Mouse (Mus musculus): ENCODE data around the gene Gm5868.
"Not testable (repeated sequence)": the region's sequence is repeated elsewhere in the genome, so short reads cannot be mapped to it uniquely, and the experiment has no call there.

The Gm5868 gene

DNA sequence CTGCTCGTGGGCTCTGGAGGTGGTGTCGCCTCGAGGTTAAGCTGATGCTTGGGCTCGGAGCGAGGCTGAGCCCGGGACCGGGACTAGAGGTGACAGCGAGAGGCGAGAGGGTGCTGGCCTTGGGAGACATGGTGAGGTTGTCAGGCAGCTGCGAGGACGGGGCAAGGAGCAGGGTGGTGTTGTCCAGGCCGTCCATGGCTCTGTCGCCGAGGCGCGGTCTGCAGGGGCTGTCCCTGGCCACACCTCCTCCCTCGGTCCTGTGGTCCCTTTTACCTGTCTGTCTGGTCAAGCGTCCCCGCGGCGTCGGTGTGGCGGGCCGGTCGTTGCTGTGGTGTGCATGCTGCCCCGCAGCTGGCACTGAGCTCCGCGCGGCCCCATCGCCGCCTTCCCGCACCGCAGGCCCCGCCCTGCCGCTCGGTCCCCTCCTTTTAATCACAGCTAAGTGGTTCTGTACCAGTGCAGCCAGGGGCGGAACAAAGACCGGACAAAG, at the start of gene Gm5868:
Gene Gm5868, minus strand, starts transcription at position 360 of the 490 bp plus-strand sequence.
- peak; percentile 41 for DNase-seq (ENCODE audit: extremely low spot score, low spot score)

DNA sequence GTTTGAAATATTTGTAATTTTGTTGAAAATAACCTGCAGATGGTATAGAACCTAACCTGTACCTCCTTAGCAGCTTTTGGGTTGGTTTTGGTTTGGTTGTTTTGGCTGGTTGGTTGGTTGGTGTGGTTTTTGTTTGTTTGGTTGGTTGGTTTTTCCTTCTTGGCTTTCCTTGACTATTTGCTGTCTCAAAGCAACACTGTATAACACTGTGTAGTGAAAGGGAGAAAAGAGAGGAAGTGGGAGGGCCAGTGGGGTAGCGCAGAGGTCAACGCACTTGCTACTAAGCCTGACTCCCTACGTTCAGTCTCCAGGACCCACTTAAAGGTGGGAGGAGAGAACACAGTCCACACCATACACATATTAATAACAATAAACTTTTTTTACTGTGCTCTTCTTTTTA, 49.2 kb upstream of the Gm5868 start:
- no peak for DNase-seq (ENCODE audit: extremely low spot score, low spot score)

DNA sequence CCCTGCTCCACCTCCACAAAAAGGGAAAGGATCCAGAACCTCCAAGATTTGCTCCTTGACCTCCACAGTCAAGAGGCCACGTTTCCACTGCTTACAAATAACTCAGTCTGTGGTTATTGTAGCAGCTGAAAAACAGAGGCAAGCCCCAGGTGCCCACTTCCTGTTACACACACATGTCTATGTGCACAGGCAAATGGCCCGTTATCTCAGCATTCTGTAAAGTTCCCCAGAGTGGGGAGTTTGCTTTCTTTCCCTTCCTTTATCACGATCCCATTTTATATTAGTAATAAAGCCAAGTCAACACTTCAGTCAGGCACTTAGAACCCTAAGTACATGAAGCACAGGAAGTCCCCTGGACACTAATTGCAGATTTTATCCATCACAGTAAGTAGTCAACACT, 48.8 kb upstream of the Gm5868 start:
- no peak for DNase-seq (ENCODE audit: extremely low spot score, low spot score)

DNA sequence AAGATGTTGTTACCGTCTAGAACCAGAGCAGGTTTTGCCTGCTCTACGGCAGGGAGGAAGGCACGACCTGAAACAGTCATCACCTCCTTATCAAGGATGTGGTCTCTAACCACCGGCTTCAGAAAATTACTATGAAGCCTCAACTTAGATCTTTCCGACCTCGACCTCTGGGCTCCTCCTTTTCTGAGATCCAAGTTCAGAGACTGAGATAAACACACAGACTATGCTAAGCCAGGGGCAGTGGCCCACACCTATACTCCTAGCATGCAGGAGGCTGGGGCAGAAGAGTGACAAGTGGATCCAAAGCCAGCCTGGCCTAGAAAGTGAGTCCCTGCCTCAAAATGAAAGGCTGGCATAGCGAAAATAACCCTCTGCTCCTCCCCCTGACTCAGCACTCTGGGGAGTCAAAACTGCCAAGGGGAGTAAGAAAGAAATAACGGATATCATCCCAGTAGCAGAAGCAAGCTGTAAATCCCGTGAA, 47.5 kb upstream of the Gm5868 start:
- DNase-seq (ENCODE audit: extremely low spot score, low spot score), result no peak

DNA sequence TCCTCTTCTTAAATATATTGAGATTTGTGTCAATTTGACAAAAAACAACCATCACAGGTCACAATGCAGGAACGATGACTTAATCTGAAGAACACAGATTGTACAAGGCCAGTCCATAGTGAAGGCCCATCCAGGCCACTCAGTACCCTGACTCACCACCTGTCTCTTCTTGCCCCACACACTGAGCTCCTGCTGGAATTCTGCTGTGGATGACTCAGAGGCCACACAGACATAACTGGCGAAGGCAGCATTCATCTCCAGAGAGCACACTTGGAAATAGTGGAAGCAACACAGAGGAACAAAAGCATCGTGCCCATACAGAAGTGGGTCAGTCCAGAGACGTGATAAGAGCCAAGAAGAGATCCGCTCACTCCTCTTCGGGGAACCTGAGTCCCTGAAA, 42.7 kb upstream of the Gm5868 start:
- no peak for DNase-seq (ENCODE audit: extremely low spot score, low spot score)

DNA sequence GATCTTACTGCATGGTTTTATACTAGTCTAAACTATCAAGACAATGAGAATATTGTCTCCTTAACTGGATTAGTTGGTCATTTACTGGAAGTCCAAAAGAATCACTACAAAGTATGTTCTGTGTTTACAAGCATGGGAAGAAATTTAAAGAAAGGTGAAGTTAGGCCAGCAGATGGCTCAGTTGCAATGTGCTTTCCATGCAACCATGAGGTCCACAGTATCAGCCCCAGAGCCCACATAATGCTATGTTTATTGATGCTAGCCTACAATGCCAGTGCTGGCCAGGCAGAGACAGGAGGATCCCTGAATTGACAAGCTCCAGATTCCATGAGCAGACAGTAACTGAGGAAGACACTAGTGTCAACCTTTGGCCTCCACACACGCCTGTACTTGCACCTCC, 33.7 kb upstream of the Gm5868 start:
- DNase-seq (ENCODE audit: extremely low spot score, low spot score), result no peak

DNA sequence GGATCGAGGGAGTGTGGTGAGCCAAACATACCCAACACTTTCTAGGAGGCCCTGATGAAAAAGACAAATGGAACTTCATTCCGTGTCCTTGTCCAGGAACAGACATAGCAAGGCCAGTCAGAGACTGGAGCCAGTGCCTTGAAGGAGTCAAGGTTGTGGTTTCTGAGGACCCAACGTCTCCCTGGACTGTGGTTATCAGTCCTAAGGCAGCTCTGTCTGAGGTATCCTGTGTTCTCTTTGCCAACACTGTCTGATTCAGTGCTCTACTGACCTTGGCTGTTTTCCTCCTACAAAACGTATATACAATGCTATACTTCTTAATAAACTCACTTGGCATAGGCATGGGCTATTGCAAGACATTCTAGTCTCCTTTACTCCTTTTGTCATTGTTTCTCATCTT, 30.1 kb upstream of the Gm5868 start:
- no peak for DNase-seq (ENCODE audit: extremely low spot score, low spot score)

DNA sequence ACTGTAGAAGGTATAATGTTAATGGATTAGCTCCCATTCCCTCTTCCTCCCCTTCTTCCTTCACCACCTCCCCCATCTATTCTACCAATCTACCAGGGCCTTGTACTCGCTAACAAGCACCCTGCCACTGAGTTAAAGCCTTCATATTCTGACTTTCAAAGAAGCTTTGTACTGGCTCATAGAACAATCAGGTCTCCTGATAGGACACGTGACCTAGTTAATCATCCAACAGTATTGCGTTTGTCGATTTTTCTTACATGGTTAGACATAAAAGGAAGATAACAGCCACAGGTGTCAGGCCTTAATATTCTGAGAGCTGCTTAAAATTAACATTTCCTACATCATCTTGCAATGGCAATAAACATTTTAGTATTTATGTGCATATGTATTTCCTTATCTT, 15.8 kb upstream of the Gm5868 start:
- no peak for DNase-seq (ENCODE audit: extremely low spot score, low spot score)

DNA sequence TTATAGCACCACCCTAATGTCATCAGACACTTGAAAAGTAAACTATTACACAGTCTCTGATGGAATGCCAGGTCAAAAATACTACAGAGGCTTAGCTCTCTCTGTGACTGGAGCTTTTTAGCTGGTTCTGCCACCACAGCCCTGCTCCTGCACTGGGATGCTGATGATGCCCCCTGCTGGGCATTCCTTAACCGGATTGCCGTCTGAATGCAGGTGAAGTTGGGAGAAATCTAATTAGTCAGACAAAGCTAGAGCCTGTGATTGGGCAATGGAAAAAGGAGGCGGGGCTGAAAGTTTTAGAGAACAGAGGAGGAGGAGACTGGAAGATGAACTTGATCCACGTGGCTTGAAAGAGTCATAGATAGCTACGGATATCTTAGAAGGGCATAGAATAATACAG, 13.7 kb upstream of the Gm5868 start:
- peak; percentile 40 for DNase-seq (ENCODE audit: extremely low spot score, low spot score)

DNA sequence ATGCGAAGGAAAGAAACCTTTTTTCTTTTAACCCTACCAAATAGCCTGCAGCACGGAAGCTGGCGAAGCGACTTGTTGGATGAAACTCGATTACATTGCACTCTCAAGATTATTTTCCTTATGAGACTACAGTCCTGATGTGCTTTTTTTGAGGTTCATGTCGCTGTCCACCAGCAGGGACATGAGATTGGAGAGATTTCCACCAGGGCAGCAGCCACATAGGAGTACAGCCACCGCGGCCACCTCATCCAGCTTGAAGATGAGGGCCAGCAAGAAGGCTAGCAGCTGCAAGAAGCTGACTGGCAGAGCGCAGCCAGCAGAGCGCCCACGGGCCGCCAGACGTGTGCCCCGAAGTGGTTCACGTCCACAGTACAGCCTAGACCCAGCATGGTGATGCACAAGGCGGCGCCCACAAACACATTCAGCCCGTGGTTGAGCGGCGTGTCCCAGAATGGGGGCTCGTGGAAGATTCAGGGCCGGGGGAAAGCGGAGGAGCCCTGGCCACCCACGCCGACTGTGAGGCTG, 622 bp downstream of the Gm5868 start:
- not testable (repeated sequence) for DNase-seq (ENCODE audit: extremely low spot score, low spot score)

DNA sequence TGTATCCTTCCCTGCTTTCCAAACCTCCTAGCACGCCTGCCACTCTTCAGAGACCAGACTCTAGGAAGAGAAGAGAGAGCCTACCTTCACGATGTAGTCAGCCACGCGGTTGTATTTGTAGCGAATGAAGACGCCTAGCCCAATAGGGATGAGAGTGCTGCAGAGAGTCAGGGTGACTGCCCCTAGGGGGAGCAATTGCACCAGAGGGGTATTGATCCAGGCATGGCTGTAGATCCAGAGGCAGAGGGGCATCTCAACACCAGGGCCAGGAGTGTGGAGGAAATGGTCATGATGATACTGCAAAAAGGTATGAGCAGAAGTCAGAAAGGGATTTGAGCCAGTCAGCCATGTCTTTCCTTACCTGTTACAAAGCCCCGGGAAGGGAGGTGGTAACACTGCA, 1.2 kb downstream of the Gm5868 start:
- not testable (repeated sequence) for DNase-seq (ENCODE audit: extremely low spot score, low spot score)

DNA sequence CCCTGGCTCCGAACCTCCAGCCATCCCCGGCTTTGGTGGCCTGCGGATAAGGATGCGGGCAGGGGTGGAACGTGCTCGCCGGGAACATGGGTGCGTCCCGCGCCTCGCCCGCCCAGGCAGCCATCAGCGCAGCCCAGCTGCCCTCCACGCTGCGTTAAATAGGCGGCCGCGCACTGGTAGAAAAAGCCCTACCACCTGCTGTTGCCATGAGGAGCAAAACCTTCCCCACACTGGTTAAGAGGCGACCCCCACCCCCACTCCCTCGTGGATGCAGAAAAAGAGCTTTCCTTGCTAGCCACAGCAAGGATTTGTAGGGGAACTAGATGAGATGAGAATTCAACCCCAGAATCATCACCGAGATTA, 6.4 kb downstream of the Gm5868 start, which contains the start of gene Zar1:
Gene Zar1, minus strand, starts transcription at position 285 of the 363 bp plus-strand sequence.
- peak; percentile 26 for DNase-seq (ENCODE audit: extremely low spot score, low spot score)

DNA sequence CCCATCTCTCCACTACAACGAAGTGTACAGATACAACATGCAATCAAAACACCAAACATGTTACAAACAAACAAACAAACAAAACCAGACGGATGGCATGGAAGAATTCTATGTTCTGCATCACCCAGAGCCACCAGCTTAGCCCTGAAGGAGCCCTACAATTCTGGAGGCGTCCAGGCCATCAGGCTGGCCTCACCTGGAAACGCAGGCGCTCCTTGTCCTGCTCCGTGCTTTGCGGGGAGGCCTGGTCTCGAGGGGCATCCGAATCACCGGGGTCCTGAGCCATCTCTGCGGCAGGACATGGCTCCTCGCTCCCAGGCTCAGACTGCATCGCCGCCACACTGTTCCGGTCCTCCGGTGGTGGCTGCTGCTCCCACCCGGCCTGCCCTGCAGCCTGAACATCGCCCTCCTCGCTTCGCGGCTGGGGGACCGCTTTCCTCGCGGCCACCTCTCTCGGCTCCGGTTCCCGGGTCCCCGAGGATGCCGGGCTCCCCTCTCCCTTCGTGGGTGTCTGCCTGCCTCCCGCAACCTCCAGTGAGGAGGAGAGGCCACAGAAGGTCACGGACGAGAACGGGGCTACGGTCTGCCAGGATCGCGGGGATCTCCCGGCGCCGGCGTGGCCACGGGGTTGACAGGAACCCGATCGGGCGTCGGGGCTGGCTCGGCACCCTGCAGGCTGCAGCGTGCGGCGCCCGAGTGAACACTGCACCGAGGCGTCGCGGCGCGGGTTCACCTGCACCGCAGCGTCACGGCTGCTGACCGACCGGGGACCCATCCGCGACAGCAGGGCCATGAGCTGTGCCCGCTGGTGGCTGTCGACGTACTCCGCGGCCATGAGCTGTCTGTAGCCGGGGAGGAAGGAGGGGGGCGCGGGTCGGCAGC, 7.0 kb downstream of the Gm5868 start:
- peak; percentile 66 for DNase-seq (ENCODE audit: extremely low spot score, low spot score)

DNA sequence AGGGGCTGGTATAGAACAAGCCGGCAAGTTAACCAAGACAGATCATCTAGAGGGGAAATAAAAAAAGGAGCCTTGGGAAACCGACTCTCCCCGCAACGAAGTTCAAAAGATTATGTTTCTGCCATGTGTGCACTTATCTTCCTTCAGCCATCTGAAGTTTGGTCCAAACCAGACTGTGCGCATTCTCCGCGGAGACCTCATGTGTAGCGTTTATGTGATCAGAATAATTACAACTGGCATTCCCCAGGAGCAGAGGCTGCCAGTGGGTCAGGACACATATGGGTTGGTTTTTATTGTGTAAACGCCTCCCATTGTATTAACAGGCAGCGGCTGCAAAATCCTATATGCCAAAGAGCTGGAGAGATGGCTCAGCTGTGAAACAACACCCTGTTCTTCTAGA, 7.8 kb downstream of the Gm5868 start:
- peak; percentile 26 for DNase-seq (ENCODE audit: extremely low spot score, low spot score)

DNA sequence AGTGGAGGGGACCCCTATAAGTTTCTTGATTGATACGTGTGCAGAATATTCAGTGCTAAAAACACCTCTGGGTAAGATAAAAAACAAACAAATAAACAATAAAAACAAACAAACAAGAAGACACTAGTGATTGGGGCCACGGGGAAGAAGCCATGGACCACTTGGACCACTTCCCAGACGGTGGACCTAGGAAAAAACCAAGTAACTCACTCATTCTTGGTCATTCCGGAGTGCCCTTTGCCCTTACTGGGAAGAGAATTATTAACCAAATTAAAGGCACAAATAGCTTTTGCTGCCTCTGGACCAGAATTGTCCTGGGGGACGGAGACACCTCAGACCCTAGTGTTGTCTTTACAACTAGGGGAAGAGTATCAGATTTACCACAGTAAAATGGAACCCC, 21.7 kb downstream of the Gm5868 start:
- no peak for DNase-seq (ENCODE audit: extremely low spot score, low spot score)

DNA sequence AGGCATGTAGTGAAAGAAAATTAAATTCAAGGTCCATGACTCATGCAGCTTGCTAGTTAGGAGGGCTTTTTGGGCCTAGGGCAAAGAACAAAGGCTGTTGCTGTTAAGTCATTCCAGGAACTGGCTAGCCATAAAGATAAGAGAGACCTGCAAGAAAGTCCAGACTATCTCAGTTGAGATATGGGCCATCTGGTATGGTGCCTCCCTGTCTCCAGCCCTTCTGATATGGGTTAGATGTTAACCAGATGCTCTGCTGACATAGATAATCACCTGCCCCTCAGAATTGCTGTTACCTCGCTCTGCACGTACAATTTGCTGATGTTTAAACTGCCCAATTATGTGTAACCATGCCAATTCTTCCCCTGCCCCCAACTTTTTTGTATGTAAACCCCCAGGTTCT, 24.2 kb downstream of the Gm5868 start:
- DNase-seq (ENCODE audit: extremely low spot score, low spot score), result not testable (repeated sequence)

DNA sequence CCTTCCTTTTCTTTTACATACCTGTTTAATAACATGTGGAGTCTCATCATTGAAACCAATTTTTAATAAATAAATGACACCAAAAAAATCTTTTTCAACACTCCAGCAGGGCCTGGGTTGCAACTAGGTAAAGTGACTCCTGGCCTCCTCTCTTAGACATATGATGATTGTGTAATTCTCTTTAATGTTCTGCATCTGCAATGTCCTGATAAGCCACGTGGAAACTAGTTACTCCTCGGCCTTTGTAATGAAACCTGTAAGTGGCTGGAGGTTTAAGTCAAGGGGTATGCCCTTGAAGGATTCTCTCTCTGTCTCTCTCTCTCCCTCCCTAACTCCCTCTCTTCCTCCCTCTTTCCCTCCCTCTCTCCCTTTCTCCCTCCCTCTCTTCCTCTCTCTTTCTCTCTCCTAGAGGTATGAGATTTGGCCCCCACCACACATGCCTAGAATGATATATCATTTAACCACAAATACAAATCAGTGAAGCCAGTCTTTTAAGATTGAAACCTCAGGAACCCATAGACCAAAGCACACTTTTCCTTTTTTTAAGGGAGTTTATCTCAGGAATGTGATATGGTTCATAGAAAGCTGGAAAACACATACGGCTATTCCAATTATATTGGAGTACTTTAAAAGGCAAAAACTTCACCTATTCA, 26.2 kb downstream of the Gm5868 start:
- DNase-seq (ENCODE audit: extremely low spot score, low spot score), result no peak

DNA sequence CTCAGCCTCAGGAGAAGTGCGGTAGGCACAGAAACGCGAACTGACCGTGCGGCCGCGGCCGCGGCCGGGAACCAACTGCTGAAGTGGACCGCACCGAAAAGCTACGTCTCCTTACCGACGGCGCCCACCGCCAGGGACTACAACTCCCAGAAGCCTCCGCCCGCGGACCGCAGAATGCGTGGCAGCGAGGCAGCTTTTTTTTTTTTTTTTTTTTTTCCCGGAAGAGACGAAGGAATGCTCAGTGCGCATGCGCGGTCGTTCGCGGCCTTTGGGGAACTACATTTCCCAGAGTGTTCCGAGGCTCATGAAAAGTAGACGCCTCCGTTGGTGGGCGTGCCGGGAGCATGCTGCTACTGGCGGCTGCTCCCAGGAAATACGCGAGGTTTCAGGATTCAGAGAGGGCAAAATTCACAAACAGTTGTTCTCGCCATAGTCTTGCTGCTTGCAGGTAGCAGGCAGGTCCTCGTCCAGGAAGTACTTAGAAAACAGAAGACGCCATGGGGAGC, 27.8 kb downstream of the Gm5868 start, which contains the start of gene Nfxl1:
Gene Nfxl1, minus strand, starts transcription at position 141 of the 506 bp plus-strand sequence.
- peak; percentile 97 for DNase-seq (ENCODE audit: extremely low spot score, low spot score)

DNA sequence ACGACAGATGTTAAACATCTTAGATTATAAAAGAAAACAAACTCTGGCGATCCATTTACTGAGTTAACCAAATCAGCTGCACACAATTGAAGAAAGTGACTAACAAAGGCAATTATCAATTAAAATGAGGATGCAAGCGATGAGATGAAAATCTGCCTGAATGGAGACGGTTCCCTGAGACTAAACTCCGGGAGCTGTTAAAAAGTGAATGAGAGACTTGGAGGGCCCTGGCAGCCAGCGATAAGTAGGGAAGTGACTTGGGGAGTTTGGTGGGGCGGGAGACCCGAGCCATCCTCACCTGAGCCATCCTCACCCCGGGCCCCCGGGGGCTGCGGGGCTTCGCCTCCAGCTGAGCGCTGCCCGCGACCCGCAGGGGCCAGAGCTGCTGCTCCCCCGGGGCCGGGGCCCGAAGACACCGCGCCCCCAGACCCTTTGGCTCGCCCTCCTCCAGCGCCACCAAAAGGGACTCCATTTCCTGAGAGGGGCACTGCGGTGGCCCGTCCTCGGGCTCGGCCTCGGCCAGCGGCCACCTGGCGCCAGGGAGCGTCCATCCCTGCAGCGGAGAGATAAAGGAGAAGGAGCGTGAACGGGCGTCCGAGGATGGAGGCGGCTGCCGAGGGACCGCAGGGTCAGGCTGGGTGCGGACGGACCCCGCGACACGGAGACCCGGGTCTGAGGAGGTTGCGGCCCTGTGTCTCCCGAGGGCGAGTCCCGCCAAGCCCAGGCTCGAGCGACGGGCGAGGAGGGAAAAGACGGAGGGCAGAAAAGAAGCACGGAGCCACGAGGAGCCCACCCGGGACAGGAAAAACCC, 28.4 kb downstream of the Gm5868 start:
- DNase-seq (ENCODE audit: extremely low spot score, low spot score), result no peak

DNA sequence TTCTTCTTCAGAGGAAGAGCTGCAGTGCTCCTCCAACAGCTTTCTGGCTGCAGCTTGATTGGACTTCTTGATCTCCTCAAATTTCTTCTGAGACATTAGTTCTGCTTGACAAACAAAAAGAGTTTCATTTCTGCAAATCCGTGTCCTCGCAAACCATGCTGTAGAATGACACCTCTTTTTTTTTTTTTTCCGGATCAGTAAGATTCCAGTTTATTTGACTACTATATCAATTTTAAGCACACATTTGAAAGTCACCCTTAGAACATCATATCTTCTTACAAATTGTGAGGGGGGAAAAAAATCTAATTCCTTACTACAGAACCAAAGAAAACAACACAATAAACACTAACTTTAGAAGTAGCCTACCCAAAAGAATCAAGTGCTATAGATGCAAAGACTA, 31.1 kb downstream of the Gm5868 start:
- no peak for DNase-seq (ENCODE audit: extremely low spot score, low spot score)

DNA sequence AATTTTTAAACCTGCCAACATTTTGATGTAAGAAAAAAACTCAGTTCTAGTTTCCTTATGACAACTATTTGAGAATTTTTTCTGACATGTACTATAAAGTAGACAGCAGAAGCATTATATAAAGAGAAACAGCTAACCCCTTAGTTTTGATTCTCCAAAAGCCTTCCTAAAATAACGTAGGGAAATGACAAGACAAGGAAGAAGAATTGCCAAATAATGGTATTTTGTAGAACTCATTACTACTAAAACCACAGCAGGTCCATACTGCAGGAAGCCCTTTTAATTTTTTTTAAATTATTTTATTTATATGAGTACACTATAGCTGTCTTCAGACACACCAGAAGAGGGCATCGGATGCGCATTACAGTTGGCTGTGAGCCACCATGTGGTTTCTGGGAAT, 36.1 kb downstream of the Gm5868 start:
- DNase-seq (ENCODE audit: extremely low spot score, low spot score), result no peak
